Mouse (Mus musculus) thymus, adult 2 months (tissue): ENCODE data around the gene Gga2.

Experiments
- CTCF ChIP-seq: fragments of 200-500 bp; IDR thresholded peaks from 2 replicates; pipeline ENCODE4 v1.5.1; 2012; ENCODE audit warnings: mild to moderate bottlenecking, control low read depth, low read length, moderate library complexity, borderline replicate concordance; ENCODE audit not compliant: control insufficient read depth, poor library complexity, insufficient read depth; ENCODE audit errors: extremely low read depth
- POLR2A ChIP-seq: fragments of 200-500 bp; IDR thresholded peaks from 2 replicates; pipeline ENCODE4 v1.6.1; 2012; ENCODE audit warnings: mild to moderate bottlenecking, low read length, control low read depth, moderate library complexity; ENCODE audit not compliant: control insufficient read depth, poor library complexity, insufficient read depth; ENCODE audit errors: extremely low read depth

GRCm38 (mm10) chr7:121941640-121942039 is 79.4 kb downstream of the Gga2 start:
- TF ChIP-seq CTCF (no peak), POLR2A (no peak)
